Mouse (Mus musculus) heart, adult 2 months (tissue): ENCODE measurements around the gene Otulinl.

ENCODE experiments used
- CTCF ChIP-seq: fragments of 200-600 bp; IDR thresholded peaks from 2 replicates; pipeline ENCODE4 v1.8.1; 2022; ENCODE audit warnings: antibody characterized with exemption, mild to moderate bottlenecking, moderate library complexity
- EP300 ChIP-seq: fragments of 200-500 bp; IDR thresholded peaks from 2 replicates; pipeline ENCODE4 v1.6.1; 2011; ENCODE audit warnings: low read depth, low read length, control low read depth; ENCODE audit not compliant: insufficient read depth

DNA sequence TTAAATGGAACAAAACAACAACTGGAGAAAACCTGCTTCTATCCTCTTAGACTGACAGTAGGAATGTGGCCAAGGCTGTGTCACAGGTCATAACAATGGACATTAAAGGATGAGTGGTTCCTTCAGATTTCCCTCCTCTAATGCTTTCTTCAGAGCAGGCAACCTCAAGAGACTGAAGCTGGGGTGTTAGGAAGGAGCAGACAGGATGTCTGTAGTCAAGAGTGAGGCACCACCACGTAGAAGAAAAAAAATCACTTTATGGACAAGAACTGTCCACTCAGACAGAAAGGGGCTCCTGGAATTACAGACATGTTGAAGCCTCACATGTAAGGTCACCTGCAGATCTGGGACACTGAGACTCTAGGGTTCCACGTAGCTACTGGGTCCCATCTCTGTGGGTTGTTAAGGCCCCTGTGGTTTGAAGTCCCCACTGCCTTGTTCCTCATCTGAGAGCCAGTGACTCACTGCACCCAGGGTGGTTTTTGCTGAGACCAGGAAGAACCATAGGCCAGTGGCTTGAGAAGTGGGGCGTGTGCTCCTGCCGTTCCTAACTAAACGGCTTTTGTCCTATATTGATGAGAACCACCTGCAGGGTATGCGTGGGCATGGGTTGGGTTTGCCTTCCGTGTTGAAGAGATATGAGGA is 27.7 kb upstream of the Otulinl start:
- TF ChIP-seq EP300 (no peak), CTCF (no peak)
